Mouse (Mus musculus) MEL (cell line): ENCODE results near the gene Utrn.

ENCODE experiments used
- CTCF ChIP-seq, 3 experiments: IDR thresholded peaks in 2 of 3; conservative IDR thresholded peaks in 1 of 3; 2 replicates each; pipeline ENCODE4 v1.5.1; 2011 to 2012; ENCODE audit warnings: low read length in 3 of 3, low read depth in 2 of 3, mild to moderate bottlenecking in 2 of 3, improper control_type of control experiment in 1 of 3, inconsistent platforms in 1 of 3, mixed read lengths in 1 of 3, moderate library complexity in 1 of 3; ENCODE audit not compliant: control insufficient read depth in 1 of 3, insufficient read depth in 1 of 3, poor library complexity in 1 of 3, severe bottlenecking in 1 of 3
- MEF2A ChIP-seq: IDR thresholded peaks from 2 replicates; pipeline ENCODE4 v1.6.1; 2014; ENCODE audit warnings: low read depth, mild to moderate bottlenecking, inconsistent platforms, low read length, improper control_type of control experiment; ENCODE audit not compliant: poor library complexity, insufficient replicate concordance, severe bottlenecking; ENCODE audit errors: extremely low read depth
- POLR2AphosphoS2 ChIP-seq: IDR thresholded peaks from 2 replicates; pipeline ENCODE4 v1.6.1; 2011; ENCODE audit warnings: low read length, improper control_type of control experiment
- POLR2AphosphoS5 ChIP-seq: IDR thresholded peaks from 2 replicates; pipeline ENCODE4 v1.6.1; 2012; ENCODE audit warnings: low read depth, borderline replicate concordance, mild to moderate bottlenecking, inconsistent platforms, low read length, moderate library complexity, mixed read lengths
- RCOR1 ChIP-seq: IDR thresholded peaks from 2 replicates; pipeline ENCODE4 v1.6.1; 2012; ENCODE audit warnings: low read depth, mild to moderate bottlenecking, inconsistent platforms, low read length, improper control_type of control experiment
- TCF12 ChIP-seq: IDR thresholded peaks from 2 replicates; pipeline ENCODE4 v1.6.1; 2014; ENCODE audit warnings: low read depth, mild to moderate bottlenecking, inconsistent platforms, low read length, improper control_type of control experiment, moderate library complexity

GRCm38 (mm10) chr10:12652988-12653387 lies 216.2 kb downstream of the Utrn start:
- no peak for TF ChIP-seq RCOR1
- TF ChIP-seq MEF2A = no peak
- no peak for TF ChIP-seq TCF12
- TF ChIP-seq CTCF (IDR thresholded peaks at IDR 0.05 in 2 of 3, conservative IDR thresholded peaks at IDR 0.05 in 1 of 3; ENCODE audit: control insufficient read depth in 1 of 3, insufficient read depth in 1 of 3, low read depth in 2 of 3, low read length in 3 of 3, poor library complexity in 1 of 3, severe bottlenecking in 1 of 3) = no peak
- TF ChIP-seq POLR2AphosphoS2 = no peak
- no peak for TF ChIP-seq POLR2AphosphoS5
